Mouse (Mus musculus): ENCODE results near the gene Pms2. TPM values are rescaled to one million over a fixed set of nuclear protein-coding genes. Genes with fewer than 3 reads are reported as not detected.

The Pms2 gene
- 10 to 100 TPM in 3 of 4 experiments, 1 to 10 TPM in 1; 8.4 to 19.3 (median 12.6) TPM for total RNA-seq (2022)

- peak; percentile 97 for DNase-seq
Observed at GRCm38 (mm10) chr5:143909417-143910400, at the start of gene Pms2, which contains the start of gene Aimp2. Gene Pms2 (plus strand): TSS chr5:143909964. Gene Aimp2 (minus strand): TSS chr5:143909847.

GRCm38 (mm10) chr5:143871547-143872169, 38.1 kb upstream of the Pms2 start:
- DNase-seq = no peak

GRCm38 (mm10) chr5:143874571-143874970, 35.2 kb upstream of the Pms2 start:
- DNase-seq = no peak

- DNase-seq = no peak
Observed at GRCm38 (mm10) chr5:143885274-143885673, 24.5 kb upstream of the Pms2 start.

DNA sequence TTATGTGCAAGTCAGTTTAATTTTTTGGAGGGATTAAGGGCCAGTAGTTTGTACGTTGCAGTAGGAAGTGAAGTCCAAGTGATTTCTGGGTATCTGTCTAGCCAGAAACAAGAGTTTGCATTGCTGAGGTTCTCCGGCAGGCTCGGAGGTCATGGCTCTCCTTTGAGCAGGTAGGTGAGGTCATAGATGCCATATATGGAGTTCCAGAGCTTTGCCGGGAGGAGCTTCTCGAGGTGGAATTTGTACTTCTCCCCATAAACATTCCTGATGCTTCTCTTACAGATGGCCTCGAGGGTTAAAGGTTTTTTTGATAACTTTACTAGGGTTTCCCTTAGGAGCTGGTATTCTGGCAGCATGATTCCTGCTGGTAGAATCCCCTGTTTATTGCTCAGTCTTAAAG, 19.0 kb upstream of the Pms2 start:
- DNase-seq = no peak

DNA sequence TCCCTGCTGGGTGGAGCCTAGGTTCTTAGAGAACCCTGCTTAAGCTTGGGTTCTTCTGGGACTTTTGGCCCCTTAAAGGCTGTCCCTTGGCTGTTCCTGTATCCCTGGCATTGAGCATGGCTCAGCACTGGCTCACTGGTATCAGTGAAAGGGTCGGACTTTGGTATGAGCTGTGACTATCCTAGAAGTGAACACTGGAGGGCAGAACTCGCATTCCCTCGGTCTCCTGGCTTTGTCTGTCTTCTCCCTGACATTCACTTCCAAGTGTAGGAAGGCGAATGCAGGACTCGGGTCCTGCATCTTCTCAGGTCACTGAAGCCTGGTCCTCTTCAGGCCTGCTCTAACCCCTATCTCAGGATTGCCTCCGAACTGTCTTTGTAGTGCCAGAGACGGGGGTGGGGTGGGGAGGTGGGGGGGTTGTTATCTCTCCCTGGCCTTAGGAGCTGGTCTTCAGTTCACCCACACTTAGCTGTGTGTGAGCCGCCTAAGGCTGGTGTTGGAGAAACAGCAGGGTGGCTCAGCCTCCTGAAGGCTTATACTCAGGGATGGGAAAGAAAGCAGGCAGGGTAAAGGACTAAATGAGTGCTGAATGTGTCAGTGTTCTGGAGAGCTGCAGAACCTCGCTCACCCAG, 17.4 kb upstream of the Pms2 start:
- no peak for DNase-seq

- DNase-seq = no peak
Observed at GRCm38 (mm10) chr5:143893396-143893795, 16.4 kb upstream of the Pms2 start.

GRCm38 (mm10) chr5:143897635-143898330, 12.0 kb upstream of the Pms2 start, which contains the start of gene Ankrd61:
Gene Ankrd61 (minus strand): TSS chr5:143897685.
- no peak for DNase-seq

GRCm38 (mm10) chr5:143902111-143902510, 7.7 kb upstream of the Pms2 start:
- no peak for DNase-seq

DNA sequence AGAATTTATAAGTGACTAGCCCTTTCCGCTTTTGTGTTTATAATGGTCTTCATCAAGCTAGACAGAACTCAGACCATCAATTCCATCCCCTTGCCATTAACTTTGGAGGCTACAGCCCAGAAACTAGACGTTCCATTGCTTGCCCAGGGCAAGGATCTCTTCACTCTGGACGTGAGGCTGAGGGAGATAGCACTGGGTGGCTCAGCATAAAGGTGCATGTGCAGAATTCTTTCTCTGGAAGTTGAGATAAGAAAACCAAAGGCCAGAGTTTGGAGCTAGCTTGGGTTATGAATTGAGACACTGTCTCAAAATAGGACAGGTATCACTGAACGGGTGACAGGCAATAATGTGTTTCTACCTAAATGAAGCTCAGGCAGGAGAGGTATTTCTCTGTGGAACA, 6.0 kb upstream of the Pms2 start:
- no peak for DNase-seq

DNA sequence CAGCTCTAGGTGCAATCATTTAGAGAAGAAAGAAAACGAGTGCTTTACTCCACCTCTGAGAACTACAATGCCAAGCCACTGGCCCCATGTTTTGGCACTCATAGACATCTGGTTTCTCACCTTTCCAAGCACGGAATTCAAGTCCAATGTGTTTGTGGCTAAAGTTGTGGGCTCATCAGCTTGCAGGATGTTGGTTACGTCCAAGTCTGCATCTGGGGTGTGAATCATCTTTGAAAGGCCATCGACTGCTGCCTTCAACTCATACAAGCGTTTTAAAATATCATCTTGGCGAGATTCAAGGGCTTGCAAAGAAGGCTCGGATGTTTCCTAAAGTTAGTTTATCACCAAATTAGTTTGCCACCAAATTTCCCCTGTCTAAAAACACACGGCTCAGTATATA, 3.3 kb upstream of the Pms2 start:
- DNase-seq = no peak

DNA sequence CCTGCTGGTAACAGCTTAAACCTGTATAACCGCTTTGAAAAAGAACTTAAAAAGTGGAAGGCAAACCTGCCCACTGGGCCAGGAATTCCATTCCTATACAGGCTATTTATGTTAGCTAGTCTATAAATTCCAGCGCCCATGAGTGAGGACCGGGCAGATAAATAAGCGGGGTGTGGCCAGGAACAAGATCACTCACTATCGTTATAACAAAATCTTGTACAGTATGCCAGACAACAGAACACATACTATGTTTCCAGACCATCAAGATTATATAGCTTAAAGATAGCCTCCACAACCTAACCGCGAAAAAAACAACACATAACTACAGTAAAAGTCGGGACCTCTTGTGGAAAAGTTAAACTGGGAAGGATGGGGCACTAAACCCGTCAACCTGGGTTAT, 838 bp upstream of the Pms2 start:
- no peak for DNase-seq

DNA sequence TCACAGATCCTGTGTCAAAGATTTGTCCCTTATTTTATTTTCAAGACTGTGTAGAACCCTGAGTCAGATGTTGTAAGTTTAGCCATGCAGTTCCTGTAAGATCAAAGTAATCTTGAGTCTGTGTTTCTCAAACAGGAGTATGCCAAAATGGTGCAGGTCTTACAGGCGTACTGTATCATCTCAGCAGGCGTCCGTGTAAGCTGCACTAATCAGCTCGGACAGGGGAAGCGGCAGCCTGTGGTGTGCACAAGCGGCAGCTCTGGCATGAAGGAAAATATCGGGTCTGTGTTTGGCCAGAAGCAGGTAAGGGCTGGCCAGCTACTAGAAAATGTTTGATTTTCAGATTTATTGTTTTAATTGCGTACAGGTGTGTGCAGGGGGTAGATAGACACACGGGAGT, 6.5 kb downstream of the Pms2 start:
- no peak for DNase-seq

GRCm38 (mm10) chr5:143917418-143917817, 7.7 kb downstream of the Pms2 start:
- DNase-seq = peak; percentile 23

GRCm38 (mm10) chr5:143918120-143918519, 8.4 kb downstream of the Pms2 start:
- no peak for DNase-seq

DNA sequence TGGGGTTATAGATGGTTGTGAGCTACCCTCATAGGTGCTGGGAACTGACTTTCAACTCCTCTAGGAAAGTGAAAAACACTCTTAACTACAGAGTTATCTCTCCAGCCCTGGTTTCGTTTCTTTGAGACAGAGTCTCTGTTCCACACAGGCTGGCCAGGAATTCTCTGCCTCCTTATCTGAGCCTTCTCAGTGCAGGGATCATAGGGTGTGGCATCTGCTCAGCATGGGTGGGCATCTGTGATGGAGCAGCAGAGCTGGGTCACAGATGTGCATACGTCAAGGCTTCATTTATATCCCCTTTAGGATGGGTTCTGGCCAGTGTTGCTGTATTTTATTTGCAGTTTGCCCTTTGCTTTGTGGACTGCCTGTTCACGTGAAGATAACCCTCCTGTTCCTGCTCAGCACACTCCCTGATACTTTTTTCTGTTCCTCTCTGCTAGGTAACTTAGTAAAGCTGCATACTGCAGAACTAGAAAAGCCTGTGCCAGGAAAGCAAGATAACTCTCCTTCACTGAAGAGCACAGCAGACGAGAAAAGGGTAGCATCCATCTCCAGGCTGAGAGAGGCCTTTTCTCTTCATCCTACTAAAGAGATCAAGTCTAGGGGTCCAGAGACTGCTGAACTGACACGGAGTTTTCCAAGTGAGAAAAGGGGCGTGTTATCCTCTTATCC, 15.2 kb downstream of the Pms2 start:
- no peak for DNase-seq

DNA sequence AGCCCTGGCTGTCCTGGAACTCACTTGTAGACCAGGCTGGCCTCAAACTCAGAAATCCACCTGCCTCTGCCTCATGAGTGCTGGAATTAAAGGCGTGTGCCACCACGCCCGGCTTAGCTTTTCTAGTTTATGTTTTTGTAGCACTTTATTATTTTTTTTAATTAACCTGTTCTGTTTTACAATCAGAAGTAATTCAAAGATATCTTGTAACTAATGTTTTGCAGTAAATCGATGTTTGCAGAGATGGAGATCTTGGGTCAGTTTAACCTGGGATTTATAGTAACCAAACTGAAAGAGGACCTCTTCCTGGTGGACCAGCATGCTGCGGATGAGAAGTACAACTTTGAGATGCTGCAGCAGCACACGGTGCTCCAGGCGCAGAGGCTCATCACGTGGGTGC, 18.1 kb downstream of the Pms2 start, which contains the start of gene Gm42421:
TSS of gene Gm42421 (plus strand) at position 301 of the 400 bp plus-strand sequence.
- no peak for DNase-seq

DNA sequence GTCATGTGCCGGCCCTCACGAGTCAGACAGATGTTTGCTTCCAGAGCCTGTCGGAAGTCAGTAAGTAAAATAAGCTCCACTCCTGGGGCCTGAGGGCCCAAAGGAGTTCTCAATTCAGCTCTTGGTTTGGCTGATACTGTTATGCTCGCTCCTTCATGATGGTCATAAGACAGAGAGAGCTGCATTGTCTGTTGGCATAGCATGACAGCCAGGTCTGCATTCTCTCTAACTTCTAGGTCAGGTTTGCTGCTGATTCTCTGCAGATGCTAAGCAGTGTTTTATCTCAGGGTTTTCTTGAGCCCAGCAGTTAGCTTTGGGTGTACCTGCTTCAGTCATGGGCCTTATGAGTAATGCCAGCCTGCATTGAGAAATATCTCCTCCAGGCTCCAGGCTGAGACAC, 19.5 kb downstream of the Pms2 start:
- DNase-seq = no peak

DNA sequence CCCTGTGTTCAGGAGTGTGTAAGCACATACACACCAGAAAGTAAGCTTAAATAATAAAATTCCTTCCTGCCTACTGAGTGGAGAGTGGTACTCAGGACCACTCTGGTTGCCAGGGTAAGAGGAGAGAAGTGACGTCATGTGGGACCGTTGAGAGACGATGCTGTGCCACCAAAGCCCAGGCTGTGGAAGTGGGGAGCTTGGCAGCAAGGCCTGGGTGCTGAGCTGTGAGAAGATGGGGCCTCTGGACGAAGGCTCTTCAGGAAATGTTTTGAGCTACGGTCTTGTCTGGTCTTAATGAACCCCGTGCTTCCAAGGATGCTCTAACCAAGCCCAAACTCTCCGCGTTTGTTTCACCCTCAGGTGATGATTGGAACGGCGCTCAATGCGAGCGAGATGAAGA, 20.9 kb downstream of the Pms2 start:
- DNase-seq = no peak

DNA sequence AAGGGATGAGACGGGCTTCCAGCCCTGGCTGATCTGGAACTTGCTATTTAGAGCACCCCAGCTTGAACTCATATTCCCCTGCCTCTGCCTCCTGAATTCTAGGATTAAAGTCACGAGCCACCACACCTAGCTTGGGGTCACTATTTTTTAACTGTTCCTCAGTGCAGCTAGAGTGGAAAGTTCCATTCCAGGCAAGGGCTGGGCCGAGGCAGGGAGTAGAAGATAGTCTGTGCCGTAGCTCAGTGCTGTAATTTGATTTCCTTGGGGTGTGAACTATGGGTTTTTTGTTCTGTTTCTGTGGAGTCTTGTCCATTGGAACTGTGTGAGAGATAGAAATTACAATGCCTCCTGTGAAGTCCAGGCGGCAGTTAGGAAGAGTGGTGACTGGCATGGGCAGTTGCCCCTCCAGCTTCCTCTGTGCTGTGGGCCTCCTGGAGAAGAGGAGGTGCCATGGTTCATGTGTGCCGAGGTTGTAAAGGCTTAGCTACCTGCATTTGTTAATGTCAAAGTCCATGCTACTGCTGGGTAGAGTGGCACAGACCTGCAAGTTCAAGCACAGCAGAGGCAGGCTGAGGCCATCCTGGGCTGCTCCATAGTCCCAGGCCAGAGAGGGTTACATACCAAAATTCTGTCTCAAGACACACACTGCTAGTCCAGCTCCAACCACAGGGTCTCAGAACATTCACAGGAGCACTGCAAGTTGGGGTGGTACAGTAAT, 22.3 kb downstream of the Pms2 start:
- no peak for DNase-seq

DNA sequence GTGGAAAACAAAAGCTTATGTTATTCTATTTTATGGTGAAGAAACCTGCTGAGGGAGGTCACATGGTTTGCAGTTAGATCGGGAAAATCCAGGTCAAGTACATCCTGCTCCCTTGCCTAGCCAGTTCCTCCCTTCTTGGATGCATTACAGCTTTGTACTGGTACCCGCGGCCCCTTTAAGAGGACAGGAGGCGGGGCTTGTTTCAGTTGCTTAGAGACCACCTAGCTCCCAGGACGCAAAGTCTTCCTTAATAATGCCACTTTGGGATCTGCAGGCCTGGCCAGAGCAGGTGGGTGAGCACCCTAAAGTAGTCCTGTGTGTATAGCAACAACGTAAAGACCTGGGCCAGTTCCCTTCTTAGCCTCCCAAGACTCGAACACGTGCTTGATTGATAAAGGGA, 23.1 kb downstream of the Pms2 start, which contains the start of gene Rsph10b:
TSS of gene Rsph10b (plus strand) at position 205 of the 400 bp plus-strand sequence.
- peak; percentile 25 for DNase-seq

Measured in adrenal gland, adult 8-10 months (tissue).